Mouse (Mus musculus) hindlimb bud, embryonic 11.5 days (tissue): Measurements from ENCODE around the gene Abca4.

Experiments
- DNase-seq: peaks from one replicate; pipeline ENCODE4 v3.0.0-alpha.2; 2012; ENCODE audit warnings: low read depth, low spot score; ENCODE audit errors: extremely low spot score

The Abca4 gene

GRCm38 (mm10) chr3:122043799-122044547, at the start of gene Abca4:
Gene Abca4 (plus strand): TSS chr3:122044443.
- no peak for DNase-seq

GRCm38 (mm10) chr3:121995125-121995524, 49.1 kb upstream of the Abca4 start:
- DNase-seq, result no peak

- DNase-seq, result no peak
These were observed 44.3 kb upstream of the Abca4 start for GRCm38 (mm10) chr3:121999934-122000333.

GRCm38 (mm10) chr3:122001568-122001967, 42.7 kb upstream of the Abca4 start:
- no peak for DNase-seq

- DNase-seq, result no peak
These were observed 34.4 kb upstream of the Abca4 start for GRCm38 (mm10) chr3:122009818-122010217.

- no peak for DNase-seq
These were observed 34.0 kb upstream of the Abca4 start for GRCm38 (mm10) chr3:122010292-122010691.

- DNase-seq, result no peak
These were observed 31.8 kb upstream of the Abca4 start for GRCm38 (mm10) chr3:122012464-122012863.

GRCm38 (mm10) chr3:122018421-122018820, 25.8 kb upstream of the Abca4 start:
- no peak for DNase-seq

GRCm38 (mm10) chr3:122019159-122019558, 25.1 kb upstream of the Abca4 start:
- DNase-seq, result no peak

GRCm38 (mm10) chr3:122021029-122021652, 23.1 kb upstream of the Abca4 start:
- DNase-seq, result no peak

GRCm38 (mm10) chr3:122022355-122022754, 21.9 kb upstream of the Abca4 start:
- no peak for DNase-seq

- no peak for DNase-seq
These were observed 17.6 kb upstream of the Abca4 start for GRCm38 (mm10) chr3:122026676-122027075.

- DNase-seq, result no peak
These were observed 16.5 kb upstream of the Abca4 start for GRCm38 (mm10) chr3:122027776-122028175.

- DNase-seq, result no peak
These were observed 10.9 kb upstream of the Abca4 start for GRCm38 (mm10) chr3:122033248-122033837.

GRCm38 (mm10) chr3:122034240-122034639, 10.0 kb upstream of the Abca4 start:
- DNase-seq, result no peak

- DNase-seq, result no peak
These were observed 9.2 kb upstream of the Abca4 start for GRCm38 (mm10) chr3:122035092-122035491.

GRCm38 (mm10) chr3:122040522-122040921, 3.7 kb upstream of the Abca4 start:
- no peak for DNase-seq

GRCm38 (mm10) chr3:122043102-122043501, 1.1 kb upstream of the Abca4 start:
- DNase-seq, result no peak

GRCm38 (mm10) chr3:122046187-122046620, 2.0 kb downstream of the Abca4 start:
- DNase-seq, result no peak

- DNase-seq, result no peak
These were observed 3.2 kb downstream of the Abca4 start for GRCm38 (mm10) chr3:122047402-122047801.

GRCm38 (mm10) chr3:122047921-122048861, 3.9 kb downstream of the Abca4 start:
- DNase-seq, result no peak
